Mouse (Mus musculus) olfactory bulb, adult 2 months (tissue): ENCODE results near the gene Sh3rf3. TPM values are rescaled to one million over a fixed set of nuclear protein-coding genes. Genes with fewer than 3 reads are reported as not detected.

Experiments used
- H3K27ac ChIP-seq: fragments of 200-500 bp; 2 replicates; pipeline ENCODE4 v1.5.1; 2012; ENCODE audit warnings: low read depth, low read length; ENCODE audit not compliant: insufficient read depth
- H3K4me1 ChIP-seq: fragments of 200-500 bp; 2 replicates; pipeline ENCODE4 v1.6.1; 2012; ENCODE audit warnings: low read length; ENCODE audit not compliant: control insufficient read depth, insufficient read depth
- H3K4me3 ChIP-seq: fragments of 200-500 bp; 2 replicates; pipeline ENCODE4 v1.5.1; 2012; ENCODE audit warnings: mild to moderate bottlenecking, low read depth, low read length, moderate library complexity; ENCODE audit not compliant: insufficient read depth
- CTCF ChIP-seq: fragments of 200-500 bp; IDR thresholded peaks from 2 replicates; pipeline ENCODE4 v1.5.1; 2012; ENCODE audit warnings: low read depth, mild to moderate bottlenecking, low read length, moderate library complexity; ENCODE audit not compliant: insufficient read depth
- POLR2A ChIP-seq: fragments of 200-500 bp; IDR thresholded peaks from 2 replicates; pipeline ENCODE4 v1.6.1; 2012; ENCODE audit warnings: mild to moderate bottlenecking, low read depth, low read length, moderate library complexity; ENCODE audit not compliant: insufficient read depth
- WGBS: fragments of 180-500 bp; shearing (Covaris S2); methylation state at CpG from one replicate; pipeline ENCODE4 v1.1.7; 2018; 5-methylcytosine and 5-hydroxymethylcytosine counted together
- polyA plus RNA-seq: library from polyadenylated mRNA; stranded (reverse); fragments of >200 nt; gene quantifications from 2 replicates; pipeline ENCODE4 v1.2.4, GENCODE M21; 2012; ENCODE audit warnings: low replicate concordance; ENCODE audit not compliant: missing spikeins, insufficient read depth, insufficient read length

Gene Sh3rf3
- polyA plus RNA-seq, 1 experiment = not detected

DNA sequence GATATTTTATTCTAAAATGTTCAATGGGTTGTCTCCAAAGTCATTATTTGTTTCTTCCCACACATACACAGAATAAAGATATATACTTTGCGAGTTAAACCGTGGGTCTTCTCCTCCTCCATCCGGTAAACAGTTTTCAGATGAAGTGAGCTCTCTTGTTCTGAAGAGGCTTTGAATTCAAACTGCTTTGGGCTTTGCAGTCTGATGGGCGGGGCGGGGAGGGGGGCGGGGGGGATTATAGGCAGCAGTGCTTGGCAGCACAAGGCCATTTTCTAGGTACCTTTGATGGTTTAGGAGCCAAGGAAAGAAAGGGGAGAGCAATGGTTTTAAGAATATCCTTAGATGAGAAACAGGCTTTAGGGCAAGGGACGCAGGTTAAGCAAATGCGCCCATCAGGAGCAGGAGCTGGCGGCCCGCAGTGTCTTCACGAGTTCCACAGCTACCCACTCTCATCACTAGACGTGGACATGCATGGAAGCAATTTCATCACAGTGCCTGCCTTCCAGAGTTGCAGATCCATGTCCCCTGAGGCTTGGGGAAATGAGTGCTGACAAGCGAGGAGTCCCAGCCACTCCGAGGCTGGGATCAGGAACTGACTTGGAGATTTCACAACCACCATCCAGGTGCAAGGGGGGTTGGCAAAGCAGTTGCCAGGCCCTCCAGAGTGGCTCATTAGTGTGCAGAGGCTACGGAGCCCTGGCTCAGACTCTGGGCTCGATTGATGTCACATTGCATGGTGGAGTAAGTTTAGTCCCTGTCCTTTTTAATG is 77.7 kb downstream of the Sh3rf3 start:
- H3K27ac ChIP-seq = no peak overlapping the region
- 34% methylated on average over 16 of the region's 16 CpGs for WGBS
- no peak overlapping the region for H3K4me3 ChIP-seq

GRCm38 (mm10) chr10:58895431-58895830 is 82.3 kb downstream of the Sh3rf3 start:
- TF ChIP-seq POLR2A (no peak), CTCF (no peak)
- Histone ChIP-seq H3K27ac (no peak overlapping the region), H3K4me1 (peaks cover 4% of the 10 kb centered on the region; the same call in 1 of the 2 replicates), H3K4me3 (no peak overlapping the region)
- WGBS = 86% methylated on average over 5 of the region's 5 CpGs

More for the DNA sequence above, 77.7 kb downstream of the Sh3rf3 start:
- peaks cover 4% of the 10 kb centered on the region; the same call in 1 of the 2 replicates for H3K4me1 ChIP-seq
- no peak for TF ChIP-seq CTCF

DNA sequence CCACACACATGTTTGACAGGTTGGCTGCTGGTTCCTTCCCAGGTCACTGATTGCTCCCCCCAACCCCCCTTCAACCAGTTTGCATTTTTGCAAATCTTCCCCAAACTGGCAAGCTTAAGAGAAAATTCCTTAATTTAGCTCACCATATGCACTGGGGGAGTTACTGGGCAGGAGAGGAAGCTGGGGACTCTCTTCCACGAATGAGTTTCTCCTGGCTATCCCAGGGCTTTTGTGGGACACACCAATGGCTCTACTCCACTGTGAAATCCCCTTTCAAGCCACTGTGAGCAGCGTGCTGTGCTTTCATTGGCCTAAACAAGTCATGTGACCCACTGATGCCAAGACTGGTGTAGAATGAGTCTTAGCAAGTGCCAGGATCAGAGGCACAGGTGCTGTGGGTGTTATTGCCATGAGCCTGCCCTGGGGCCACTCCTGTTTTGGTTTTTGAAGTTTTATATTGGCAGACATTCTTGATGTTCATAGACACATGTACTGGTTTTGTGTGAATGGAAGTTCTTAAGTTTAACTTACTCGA is 83.9 kb downstream of the Sh3rf3 start:
- Histone ChIP-seq H3K27ac (no peak overlapping the region), H3K4me3 (no peak overlapping the region), H3K4me1 (no peaks in the 10 kb centered on the region; the same call in 1 of the 2 replicates)
- WGBS = 69% methylated on average over 3 of the region's 3 CpGs
- TF ChIP-seq POLR2A = no peak
- no peak for TF ChIP-seq CTCF

DNA sequence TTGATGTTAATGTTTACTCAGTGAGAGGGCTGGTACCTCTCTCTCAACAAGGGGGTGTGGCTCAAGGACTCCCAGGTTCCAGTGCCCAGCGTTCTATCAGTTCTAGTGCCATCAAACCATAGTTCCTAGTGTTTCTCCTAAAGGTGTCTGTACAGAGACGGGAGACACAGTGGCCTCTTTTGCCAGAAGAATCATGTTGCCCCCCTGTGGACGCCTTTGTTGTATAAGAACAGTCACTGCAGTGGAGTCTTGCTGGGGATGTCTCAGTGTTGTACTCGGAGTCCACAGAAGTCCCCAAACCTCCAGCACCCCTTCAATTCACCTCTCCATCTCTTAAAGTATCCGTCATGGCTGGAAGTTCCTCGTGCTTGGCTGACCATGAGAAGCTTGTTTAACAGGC is 92.1 kb downstream of the Sh3rf3 start:
- WGBS = 39% methylated on average over 6 of the region's 6 CpGs
- Histone ChIP-seq H3K4me3 (no peak overlapping the region), H3K4me1 (no peaks in the 10 kb centered on the region; the same call in 1 of the 2 replicates), H3K27ac (no peak overlapping the region)
- TF ChIP-seq CTCF (no peak), POLR2A (no peak)

GRCm38 (mm10) chr10:58907001-58907443 is 93.9 kb downstream of the Sh3rf3 start:
- H3K4me3 ChIP-seq = no peak overlapping the region
- 51% methylated on average over 5 of the region's 5 CpGs for WGBS
- TF ChIP-seq CTCF (no peak), POLR2A (no peak)
- no peaks in the 10 kb centered on the region for H3K4me1 ChIP-seq
- no peak overlapping the region for H3K27ac ChIP-seq

DNA sequence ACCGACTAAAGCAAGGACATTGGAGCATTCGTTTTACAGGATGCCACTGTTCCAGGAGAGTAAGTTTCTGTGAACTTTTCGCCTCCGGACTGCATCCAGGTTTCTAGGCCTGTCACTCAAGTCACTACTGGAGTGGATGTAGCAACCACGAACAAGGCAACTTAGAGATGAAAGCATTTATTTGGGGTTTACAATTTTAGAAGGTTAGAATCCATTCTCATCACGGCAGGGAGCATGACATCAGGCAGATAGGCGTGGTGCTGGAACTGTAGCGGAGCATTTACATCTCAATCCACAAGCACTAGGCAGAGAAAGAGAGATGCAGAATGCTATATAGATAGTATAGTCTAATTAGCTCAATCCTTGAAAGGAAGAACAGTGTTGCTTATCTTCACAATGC is 95.3 kb downstream of the Sh3rf3 start:
- Histone ChIP-seq H3K4me1 (no peaks in the 10 kb centered on the region), H3K27ac (no peak overlapping the region), H3K4me3 (no peak overlapping the region)
- TF ChIP-seq POLR2A (no peak), CTCF (no peak)
- WGBS = 88% methylated on average over 8 of the region's 8 CpGs

DNA sequence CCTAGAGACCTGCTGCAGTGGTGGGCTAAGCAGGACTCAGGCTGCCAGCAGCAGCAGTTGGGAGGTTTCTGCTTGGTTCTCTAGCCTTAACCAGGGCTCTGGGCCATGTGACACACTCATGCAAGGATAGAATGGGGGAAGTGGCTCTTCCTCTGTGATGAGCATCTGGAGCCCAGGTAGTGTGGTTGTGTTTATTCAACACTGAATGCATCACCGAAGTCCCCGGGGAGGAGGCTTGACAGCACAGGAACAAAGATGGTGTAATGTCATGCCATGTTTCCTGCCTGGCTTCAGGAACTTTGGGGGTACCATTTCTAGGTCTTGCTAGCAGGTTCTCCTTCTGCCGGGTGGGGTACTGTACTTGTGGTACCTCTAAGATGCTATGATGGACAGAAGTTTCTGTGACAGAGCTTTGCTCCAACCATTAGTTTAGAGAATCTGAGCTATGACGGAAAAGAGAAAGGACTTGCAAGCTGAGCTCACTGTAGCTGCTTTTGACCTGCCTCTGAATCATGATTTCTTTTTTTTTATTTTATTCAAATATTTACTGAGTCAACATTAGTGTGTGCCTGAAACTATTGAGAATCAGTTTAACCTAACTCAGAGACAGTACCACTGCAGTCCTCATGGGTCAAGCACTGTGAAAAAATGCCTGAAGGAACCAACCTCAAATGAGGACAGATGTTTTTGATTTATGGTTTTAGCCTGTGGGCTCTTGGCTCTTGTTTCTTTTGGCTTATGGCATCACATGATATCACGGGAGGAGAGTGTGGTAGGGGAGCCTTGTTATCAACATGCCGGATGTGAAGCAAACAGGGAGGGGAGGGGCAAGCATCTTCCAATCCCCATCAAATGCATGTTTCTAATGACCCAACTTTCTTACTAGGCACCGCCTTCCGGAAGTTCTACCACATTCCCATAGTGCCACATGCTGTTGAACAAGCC is 102.4 kb downstream of the Sh3rf3 start:
- WGBS = 89% methylated on average over 8 of the region's 8 CpGs
- H3K27ac ChIP-seq = no peak overlapping the region
- TF ChIP-seq CTCF = no peak
- no peak for TF ChIP-seq POLR2A
- no peak overlapping the region for H3K4me3 ChIP-seq
- H3K4me1 ChIP-seq = no peaks in the 10 kb centered on the region

GRCm38 (mm10) chr10:58921643-58922188 is 108.6 kb downstream of the Sh3rf3 start:
- Histone ChIP-seq H3K4me1 (no peaks in the 10 kb centered on the region), H3K27ac (no peak overlapping the region), H3K4me3 (no peak overlapping the region)
- TF ChIP-seq CTCF = no peak
- no peak for TF ChIP-seq POLR2A
- WGBS = 96% methylated on average over 8 of the region's 8 CpGs
